Mouse (Mus musculus) midbrain, embryonic 13.5 days (tissue): ENCODE measurements at regions not wholly inside any gene's neighbourhood (a gene's known extent, or its start where the extent isn't known, plus 50 kb on each side); places are given as distances from the start of the nearest gene placed in this dataset. TPM values are rescaled to one million over a fixed set of nuclear protein-coding genes. Genes with fewer than 3 reads are reported as not detected.

ENCODE experiments used
- microRNA-seq: library from miRNA; unstranded; fragments of <30 nt; microRNA quantifications from one replicate; pipeline ENCODE4, GENCODE M21; 2016

Small RNA genes in the stretch of these regions (microRNA-seq; reads per million reads assigned to microRNA genes)
- not detected for gene Gm24369
